Mouse (Mus musculus): Measurements from ENCODE around the gene Xpnpep1.
A peak's percentile ranks its signal among the peaks of the same experiment; 100 is the strongest.

The Xpnpep1 gene

GRCm38 (mm10) chr19:53066531-53066930, 26.5 kb upstream of the Xpnpep1 start:
- DNase-seq (ENCODE audit: low read depth, low spot score), result no peak

GRCm38 (mm10) chr19:53064972-53065361, 25.0 kb upstream of the Xpnpep1 start:
- no peak for DNase-seq (ENCODE audit: low read depth, low spot score)

- DNase-seq (ENCODE audit: low read depth, low spot score), result peak; percentile 52
Measured at GRCm38 (mm10) chr19:53064292-53064971, 24.4 kb upstream of the Xpnpep1 start.

- DNase-seq (ENCODE audit: low read depth, low spot score), result no peak
Measured at GRCm38 (mm10) chr19:53062046-53062445, 22.0 kb upstream of the Xpnpep1 start.

- DNase-seq (ENCODE audit: low read depth, low spot score), result no peak
Measured at GRCm38 (mm10) chr19:53059344-53060111, 19.5 kb upstream of the Xpnpep1 start.

- DNase-seq (ENCODE audit: low read depth, low spot score), result no peak
Measured at GRCm38 (mm10) chr19:53058726-53059334, 18.8 kb upstream of the Xpnpep1 start.

GRCm38 (mm10) chr19:53057980-53058725, 18.1 kb upstream of the Xpnpep1 start:
- DNase-seq (ENCODE audit: low read depth, low spot score), result no peak

GRCm38 (mm10) chr19:53053355-53053754, 13.3 kb upstream of the Xpnpep1 start:
- DNase-seq (ENCODE audit: low read depth, low spot score), result no peak

GRCm38 (mm10) chr19:53052031-53052670, 12.1 kb upstream of the Xpnpep1 start:
- DNase-seq (ENCODE audit: low read depth, low spot score), result peak; percentile 70

GRCm38 (mm10) chr19:53051288-53051985, 11.4 kb upstream of the Xpnpep1 start:
- DNase-seq (ENCODE audit: low read depth, low spot score), result no peak

GRCm38 (mm10) chr19:53050100-53050499, 10.1 kb upstream of the Xpnpep1 start:
- no peak for DNase-seq (ENCODE audit: low read depth, low spot score)

GRCm38 (mm10) chr19:53047208-53047607, 7.2 kb upstream of the Xpnpep1 start:
- no peak for DNase-seq (ENCODE audit: low read depth, low spot score)

- no peak for DNase-seq (ENCODE audit: low read depth, low spot score)
Measured at GRCm38 (mm10) chr19:53043423-53044125, 3.6 kb upstream of the Xpnpep1 start.

- no peak for DNase-seq (ENCODE audit: low read depth, low spot score)
Measured at GRCm38 (mm10) chr19:53041570-53041969, 1.6 kb upstream of the Xpnpep1 start.

- DNase-seq (ENCODE audit: low read depth, low spot score), result no peak
Measured at GRCm38 (mm10) chr19:53041133-53041510, 1.1 kb upstream of the Xpnpep1 start.

- no peak for DNase-seq (ENCODE audit: low read depth, low spot score)
Measured at GRCm38 (mm10) chr19:53039090-53039489, 924 bp downstream of the Xpnpep1 start.

- peak; percentile 98 for DNase-seq (ENCODE audit: low read depth, low spot score)
Measured at GRCm38 (mm10) chr19:53038435-53038938, 1.5 kb downstream of the Xpnpep1 start.

GRCm38 (mm10) chr19:53037925-53038419, 2.0 kb downstream of the Xpnpep1 start:
- no peak for DNase-seq (ENCODE audit: low read depth, low spot score)

- no peak for DNase-seq (ENCODE audit: low read depth, low spot score)
Measured at GRCm38 (mm10) chr19:53033159-53033943, 6.7 kb downstream of the Xpnpep1 start.
